In the genomic region with DNA sequence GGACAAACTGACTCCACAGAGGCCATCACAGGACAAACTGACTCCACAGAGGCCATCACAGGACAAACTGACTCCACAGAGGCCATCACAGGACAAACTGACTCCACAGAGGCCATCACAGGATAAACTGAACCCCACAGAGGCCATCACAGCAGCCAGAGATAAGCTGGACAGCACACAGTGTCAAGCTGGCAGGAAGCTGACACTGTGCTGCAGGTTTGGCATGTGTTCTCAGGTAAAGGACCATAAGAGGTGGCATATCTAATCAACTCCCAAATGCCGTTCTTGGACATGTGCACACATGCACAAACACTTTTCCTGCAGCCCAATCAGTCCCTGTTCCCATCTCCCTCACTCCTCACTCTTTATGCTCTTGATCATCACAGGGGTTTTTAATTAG, we compare ENCODE assay signal across 15 mouse cellular contexts.
"Had no signal": no experiment of that assay in that cellular context is flagged by ENCODE, and none has a peak within 500 bp of the region (broad histone marks: within the 10 kb centered on the region; RNA-seq: fewer than 3 reads in every experiment).

No protein-coding gene starts in this region.

- H3K27me3 ChIP-seq: lung, embryonic 15.5 days; megakaryocyte, embryonic 14.5 days; midbrain, embryonic 13.5 days; midbrain, embryonic 15.5 days; neural tube, embryonic 12.5 days; stomach, embryonic 15.5 days had no signal

- H3K4me1 ChIP-seq: midbrain, embryonic 13.5 days; midbrain, embryonic 15.5 days; neural tube, embryonic 12.5 days had no signal

- H3K27ac ChIP-seq: lung, embryonic 15.5 days; macrophage; midbrain, embryonic 13.5 days; midbrain, embryonic 15.5 days; neural tube, embryonic 12.5 days; stomach, embryonic 15.5 days; stomach, postnatal 0 days had no signal

- DNase-seq: lung, adult 2 months; lung, postnatal 14 days; lung, postnatal 36 days; right cerebral cortex, postnatal 14 days; thymus, adult 2 months; thymus, postnatal 25 days; thymus, postnatal 4 days had no signal

- H3K9ac ChIP-seq: lung, embryonic 15.5 days; midbrain, embryonic 13.5 days; midbrain, embryonic 15.5 days; neural tube, embryonic 12.5 days; stomach, embryonic 15.5 days had no signal

- H3K4me3 ChIP-seq: lung, embryonic 15.5 days; megakaryocyte, embryonic 14.5 days; midbrain, embryonic 13.5 days; midbrain, embryonic 15.5 days; neural tube, embryonic 12.5 days; stomach, embryonic 15.5 days had no signal
